Comparison of ENCODE assay signal across 28 mouse cellular contexts in genomic region chr13:92681541-92681940, GRCm38 (mm10).
"Had no signal": no experiment of that assay in that cellular context is flagged by ENCODE, and none has a peak within 500 bp of the region (broad histone marks: within the 10 kb centered on the region; RNA-seq: fewer than 3 reads in every experiment).

No protein-coding gene starts in this region.

- H3K36me3 ChIP-seq: embryonic facial prominence, embryonic 12.5 days; forebrain, embryonic 12.5 days had no signal

- H3K27ac ChIP-seq: embryonic facial prominence, embryonic 10.5 days; embryonic facial prominence, embryonic 12.5 days; embryonic facial prominence, embryonic 13.5 days; embryonic facial prominence, embryonic 15.5 days; forebrain, embryonic 10.5 days; forebrain, embryonic 12.5 days; forebrain, embryonic 13.5 days; forebrain, embryonic 15.5 days; gastrocnemius, adult 2 months had no signal

- H3K9me3 ChIP-seq: embryonic facial prominence, embryonic 12.5 days; embryonic facial prominence, embryonic 13.5 days; embryonic facial prominence, embryonic 15.5 days; forebrain, embryonic 10.5 days; forebrain, embryonic 12.5 days; forebrain, embryonic 13.5 days; forebrain, embryonic 15.5 days had no signal

- ATAC-seq: forebrain, embryonic 13.5 days; forebrain, embryonic 14.5 days; forebrain, embryonic 15.5 days; forebrain, embryonic 16.5 days; forebrain, postnatal 0 days had no signal

- H3K9ac ChIP-seq: embryonic facial prominence, embryonic 12.5 days; embryonic facial prominence, embryonic 13.5 days; embryonic facial prominence, embryonic 15.5 days; forebrain, embryonic 12.5 days; forebrain, embryonic 13.5 days; forebrain, embryonic 15.5 days; forebrain, postnatal 0 days had no signal

- H3K4me1 ChIP-seq: forebrain, embryonic 12.5 days; forebrain, embryonic 15.5 days had no signal

- H3K4me3 ChIP-seq: embryonic facial prominence, embryonic 10.5 days; embryonic facial prominence, embryonic 12.5 days; embryonic facial prominence, embryonic 13.5 days; embryonic facial prominence, embryonic 15.5 days; erythroblast, embryonic 14.5 days; forebrain, embryonic 10.5 days; forebrain, embryonic 12.5 days; forebrain, embryonic 13.5 days; forebrain, embryonic 15.5 days; gastrocnemius, adult 2 months had no signal

- H3K4me2 ChIP-seq: embryonic facial prominence, embryonic 12.5 days; embryonic facial prominence, embryonic 13.5 days; embryonic facial prominence, embryonic 15.5 days; forebrain, embryonic 12.5 days; forebrain, embryonic 13.5 days; forebrain, embryonic 15.5 days had no signal

- H3K27me3 ChIP-seq: embryonic facial prominence, embryonic 12.5 days; embryonic facial prominence, embryonic 13.5 days; embryonic facial prominence, embryonic 15.5 days; forebrain, embryonic 12.5 days; forebrain, embryonic 13.5 days; forebrain, embryonic 15.5 days had no signal

- DNase-seq: cerebellum, adult 18-20 months; cerebellum, adult 2 months; cerebellum, adult 8-10 months; cerebellum, adult 9-10 months; cerebellum, adult 9-11 months; cerebellum, postnatal 10 days; cerebellum, postnatal 14 days; cerebellum, postnatal 25 days; cerebellum, postnatal 36 days; embryo, embryonic 11 days; forebrain, postnatal 0 days; gastrocnemius, adult 2 months; gastrocnemius, postnatal 10 days; gastrocnemius, postnatal 14 days; gastrocnemius, postnatal 25 days; gastrocnemius, postnatal 36 days; heart, adult 11 months had no signal
